Mouse (Mus musculus) adrenal gland, postnatal 25 days (tissue): Measurements from ENCODE around the gene Chn1. TPM values are rescaled to one million over a fixed set of nuclear protein-coding genes. Genes with fewer than 3 reads are reported as not detected.

ENCODE experiments used
- DNase-seq: peaks from one replicate; pipeline ENCODE4 v3.0.0; 2021; ENCODE audit warnings: mixed read lengths
- total RNA-seq: library from RNA; stranded (reverse); gene quantifications from 2 replicates; pipeline ENCODE4 v1.2.3, GENCODE M21; 2021

Chn1 gene
- total RNA-seq, 1 experiment from 2014 or later = 13.2 TPM

DNA sequence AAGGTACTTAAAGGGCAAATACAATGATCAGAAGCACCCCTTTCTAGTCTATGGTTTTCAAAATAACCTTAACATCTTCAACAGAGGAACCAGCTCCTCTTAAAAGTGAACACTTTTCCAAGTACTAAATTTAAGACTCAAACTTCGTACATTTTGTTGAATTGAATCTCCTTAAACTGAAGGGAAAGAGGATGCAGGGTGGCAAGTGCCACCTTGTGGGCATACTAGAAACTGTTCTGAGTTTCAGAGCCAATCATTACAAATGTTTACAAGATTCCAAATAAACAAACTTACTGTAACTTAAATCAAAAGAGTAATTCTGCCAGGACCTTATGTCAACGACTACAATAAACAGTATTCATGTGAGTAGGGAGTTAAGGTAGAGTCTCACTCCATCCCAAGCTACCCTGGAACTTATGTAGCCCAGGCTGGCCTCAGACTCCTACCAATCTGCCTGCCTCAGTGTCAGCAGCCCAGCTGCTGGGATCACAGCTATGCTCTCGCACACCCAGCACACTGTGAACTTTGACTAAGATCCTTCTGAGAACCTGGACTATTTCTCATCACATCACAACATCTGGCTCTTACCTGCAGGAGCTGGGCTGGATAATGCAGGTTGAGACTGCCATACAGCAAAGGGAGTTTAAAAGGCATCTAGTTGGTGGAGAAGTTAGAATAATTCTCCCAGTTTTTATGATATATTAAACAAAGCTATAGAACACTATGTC is 29.3 kb downstream of the Chn1 start:
- no peak for DNase-seq

DNA sequence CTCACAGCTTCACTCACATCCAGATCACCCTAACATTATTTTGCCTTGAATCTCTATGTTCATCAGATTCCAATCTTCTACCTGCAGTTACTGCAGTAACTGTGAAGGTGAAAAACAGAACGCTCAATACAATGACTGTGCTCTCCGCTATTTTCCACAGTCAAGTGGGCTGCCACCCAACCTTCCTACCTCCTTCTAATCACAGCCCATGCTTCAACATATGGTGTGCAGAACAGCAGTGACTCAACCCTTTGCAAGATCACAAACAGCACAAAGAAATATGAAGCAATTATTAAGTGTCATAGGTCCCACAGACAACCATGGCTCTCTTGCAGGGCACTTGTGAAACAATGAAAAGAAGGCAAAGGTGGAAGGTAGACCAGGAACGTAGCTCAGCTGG is 33.9 kb downstream of the Chn1 start:
- no peak for DNase-seq

DNA sequence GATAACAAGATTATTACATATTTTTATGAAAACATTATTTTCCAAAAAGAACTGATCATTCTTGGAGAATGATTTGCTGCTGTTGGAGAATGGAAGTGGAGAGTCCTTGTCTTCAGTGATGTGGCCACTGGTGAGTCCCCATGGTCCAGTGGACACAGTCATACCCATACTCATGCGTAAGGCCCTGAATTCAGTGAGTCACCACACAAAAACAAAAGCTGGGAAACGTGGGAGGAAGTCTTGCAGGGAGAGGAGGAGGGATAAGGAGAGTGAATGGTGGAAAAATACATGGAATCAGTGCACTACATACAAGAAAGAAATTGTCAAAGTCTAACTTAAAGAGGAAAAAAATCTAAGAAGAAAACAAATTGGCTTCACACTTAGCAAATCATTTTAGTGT is 47.3 kb downstream of the Chn1 start:
- DNase-seq = no peak

- no peak for DNase-seq
Measured at GRCm38 (mm10) chr2:73724934-73725333, 50.2 kb downstream of the Chn1 start.

GRCm38 (mm10) chr2:73721821-73722220 is 53.3 kb downstream of the Chn1 start:
- DNase-seq = no peak

GRCm38 (mm10) chr2:73712481-73712880 is 62.7 kb downstream of the Chn1 start:
- DNase-seq = no peak

- no peak for DNase-seq
Measured at GRCm38 (mm10) chr2:73693045-73693444, 82.1 kb downstream of the Chn1 start.

- DNase-seq = no peak
Measured at GRCm38 (mm10) chr2:73690783-73691604, 84.2 kb downstream of the Chn1 start.

DNA sequence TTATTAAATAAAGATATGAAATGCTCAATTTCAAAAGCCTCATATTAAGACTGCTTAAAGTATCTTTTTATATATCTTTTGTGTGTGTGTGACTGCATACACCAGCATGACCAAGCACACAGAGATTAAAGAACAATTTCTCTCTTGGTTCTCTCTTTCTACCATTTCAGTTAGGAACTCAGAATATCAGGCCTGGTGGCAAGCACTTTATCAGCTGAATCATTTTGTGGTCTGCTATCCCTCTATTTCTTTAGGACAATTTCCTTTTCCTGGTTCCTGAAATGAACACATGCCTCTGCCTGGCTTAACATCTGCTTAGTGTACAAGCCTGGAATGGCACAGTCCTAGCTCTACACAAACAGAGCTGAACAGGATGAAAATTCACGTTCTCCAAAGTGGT is 92.6 kb downstream of the Chn1 start:
- DNase-seq = no peak

DNA sequence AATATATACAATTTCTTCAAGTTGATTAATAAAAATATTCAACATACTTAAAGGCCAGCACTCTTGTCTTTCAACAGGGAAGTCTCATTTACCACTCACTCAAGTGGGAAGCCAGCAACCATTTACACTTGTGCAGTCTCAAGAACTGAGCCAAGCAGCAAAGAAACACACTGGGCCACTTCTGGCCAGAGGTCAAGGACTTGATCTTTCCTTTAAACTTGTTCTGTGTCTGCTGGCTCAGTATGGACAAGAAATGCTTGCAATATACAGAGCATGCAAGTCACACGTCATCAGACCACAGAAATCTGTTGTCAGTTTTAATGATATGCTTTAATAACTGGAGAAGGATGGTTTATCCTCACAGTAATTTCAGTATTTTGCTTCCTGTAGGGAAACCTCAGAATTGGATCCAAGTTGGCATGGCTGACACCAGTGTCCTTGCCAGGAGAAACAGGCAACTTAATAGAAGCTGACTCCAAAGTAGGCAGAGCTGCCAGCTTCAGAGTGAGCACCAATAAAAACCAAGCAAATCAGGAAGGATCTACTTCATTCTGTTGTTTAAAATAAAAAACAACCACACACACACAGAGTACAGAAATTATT is 94.6 kb downstream of the Chn1 start:
- peak; percentile 33 for DNase-seq

GRCm38 (mm10) chr2:73668608-73669007 is 106.5 kb downstream of the Chn1 start:
- DNase-seq = no peak

DNA sequence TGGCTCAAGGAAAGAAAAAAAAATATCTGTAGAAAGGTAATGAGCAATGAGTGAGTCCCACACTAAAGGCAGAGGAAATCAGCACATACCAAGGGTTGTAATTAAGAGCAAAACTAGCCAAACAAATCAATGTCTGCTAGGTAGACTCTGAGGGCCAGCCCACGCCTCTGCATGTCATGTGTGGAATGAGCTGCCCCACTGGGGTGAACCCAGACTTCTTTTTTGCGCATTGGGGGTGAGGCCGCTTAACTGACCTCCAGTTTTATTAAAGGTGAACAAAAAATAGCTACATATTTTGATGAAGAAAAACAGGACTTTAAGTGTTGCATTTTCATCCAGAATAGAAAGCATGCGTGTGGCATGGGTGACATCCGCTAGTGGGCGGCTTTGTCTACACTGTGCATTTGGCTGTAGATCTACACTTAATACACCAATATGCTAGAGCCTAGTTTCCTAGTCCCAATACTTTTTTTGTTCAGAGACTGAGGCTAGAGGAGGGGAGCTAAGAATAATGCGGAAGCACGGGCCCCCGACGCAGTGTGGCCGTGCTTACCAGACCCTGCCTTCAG is 114.5 kb downstream of the Chn1 start:
- no peak for DNase-seq

- peak; percentile 31 for DNase-seq
Measured at GRCm38 (mm10) chr2:73659726-73660565, 115.2 kb downstream of the Chn1 start.

- no peak for DNase-seq
Measured at GRCm38 (mm10) chr2:73659041-73659440, 116.1 kb downstream of the Chn1 start.

- DNase-seq = no peak
Measured at GRCm38 (mm10) chr2:73657961-73658360, 117.2 kb downstream of the Chn1 start.

- no peak for DNase-seq
Measured at GRCm38 (mm10) chr2:73657151-73657550, 118.0 kb downstream of the Chn1 start.

GRCm38 (mm10) chr2:73655663-73656062 is 119.5 kb downstream of the Chn1 start:
- no peak for DNase-seq

GRCm38 (mm10) chr2:73654892-73655243 is 120.3 kb downstream of the Chn1 start:
- no peak for DNase-seq

DNA sequence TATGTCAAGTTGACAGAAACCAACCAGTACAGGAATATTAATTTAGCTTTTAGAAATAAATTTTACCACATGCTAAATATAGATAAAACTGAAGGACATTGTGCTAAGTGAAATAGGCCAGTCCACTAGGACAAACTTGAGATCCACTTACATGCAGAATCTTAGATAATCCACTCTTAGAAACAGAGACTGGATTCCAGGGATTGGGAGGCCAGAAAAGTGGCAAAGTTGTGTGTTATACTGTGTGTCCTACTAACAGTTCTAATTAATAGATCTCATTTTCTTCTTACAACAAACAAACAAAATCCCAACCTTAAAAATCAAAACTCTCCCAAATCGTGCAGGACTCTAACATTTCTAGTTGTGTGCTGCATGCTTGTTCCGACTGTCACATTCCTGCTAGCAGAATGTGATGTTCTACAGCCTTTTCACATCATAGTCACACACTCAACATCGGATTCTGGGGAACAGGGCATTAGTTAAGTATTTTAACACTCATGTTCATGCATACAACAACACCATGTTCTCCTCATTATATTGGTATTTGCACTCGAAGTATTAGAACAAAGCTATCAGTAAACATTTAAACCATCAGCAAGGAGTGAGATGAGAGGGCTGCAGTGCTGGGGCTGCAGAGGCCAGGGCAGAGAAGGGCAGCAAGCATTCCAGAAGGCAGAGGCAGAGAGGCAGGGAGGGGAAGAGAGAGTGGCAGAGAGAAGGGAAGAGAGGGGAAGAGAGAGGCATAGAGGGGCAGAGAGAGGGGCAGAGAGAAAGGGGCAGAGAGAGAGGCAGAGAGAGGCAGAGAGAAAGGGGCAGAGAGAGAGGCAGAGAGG is 120.9 kb downstream of the Chn1 start:
- DNase-seq = no peak

- DNase-seq = no peak
Measured at GRCm38 (mm10) chr2:73637688-73638087, 137.5 kb downstream of the Chn1 start.

GRCm38 (mm10) chr2:73636387-73636786 is 138.8 kb downstream of the Chn1 start:
- DNase-seq = no peak
